Mouse (Mus musculus): ENCODE results near the gene Notum.

Gene Notum

DNA sequence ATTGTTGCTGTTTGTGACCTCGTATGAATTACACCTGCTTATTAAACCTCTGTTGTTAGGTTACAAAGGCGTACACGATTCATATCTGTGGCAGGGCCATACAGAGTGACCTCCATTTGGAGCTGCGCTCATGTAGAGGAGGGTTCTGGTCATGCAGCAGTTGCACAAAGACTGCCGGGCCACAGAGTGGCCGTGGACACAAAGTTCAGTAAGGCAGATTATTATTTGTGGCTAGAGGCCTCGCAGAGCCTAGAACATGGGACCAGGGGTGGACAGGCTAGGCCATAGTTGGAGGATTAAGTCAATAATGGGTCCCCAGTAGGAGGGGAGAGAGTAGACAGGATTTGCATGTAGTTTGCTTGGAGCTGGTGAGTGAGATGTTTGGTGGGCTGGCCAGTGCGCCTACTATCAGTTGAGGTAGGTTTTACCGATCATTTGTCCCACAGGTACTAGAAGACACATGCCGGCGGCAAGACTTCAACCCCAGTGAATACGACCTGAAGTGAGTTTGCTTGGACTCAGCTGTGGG lies 12.7 kb upstream of the Notum start:
- no peak for DNase-seq

DNA sequence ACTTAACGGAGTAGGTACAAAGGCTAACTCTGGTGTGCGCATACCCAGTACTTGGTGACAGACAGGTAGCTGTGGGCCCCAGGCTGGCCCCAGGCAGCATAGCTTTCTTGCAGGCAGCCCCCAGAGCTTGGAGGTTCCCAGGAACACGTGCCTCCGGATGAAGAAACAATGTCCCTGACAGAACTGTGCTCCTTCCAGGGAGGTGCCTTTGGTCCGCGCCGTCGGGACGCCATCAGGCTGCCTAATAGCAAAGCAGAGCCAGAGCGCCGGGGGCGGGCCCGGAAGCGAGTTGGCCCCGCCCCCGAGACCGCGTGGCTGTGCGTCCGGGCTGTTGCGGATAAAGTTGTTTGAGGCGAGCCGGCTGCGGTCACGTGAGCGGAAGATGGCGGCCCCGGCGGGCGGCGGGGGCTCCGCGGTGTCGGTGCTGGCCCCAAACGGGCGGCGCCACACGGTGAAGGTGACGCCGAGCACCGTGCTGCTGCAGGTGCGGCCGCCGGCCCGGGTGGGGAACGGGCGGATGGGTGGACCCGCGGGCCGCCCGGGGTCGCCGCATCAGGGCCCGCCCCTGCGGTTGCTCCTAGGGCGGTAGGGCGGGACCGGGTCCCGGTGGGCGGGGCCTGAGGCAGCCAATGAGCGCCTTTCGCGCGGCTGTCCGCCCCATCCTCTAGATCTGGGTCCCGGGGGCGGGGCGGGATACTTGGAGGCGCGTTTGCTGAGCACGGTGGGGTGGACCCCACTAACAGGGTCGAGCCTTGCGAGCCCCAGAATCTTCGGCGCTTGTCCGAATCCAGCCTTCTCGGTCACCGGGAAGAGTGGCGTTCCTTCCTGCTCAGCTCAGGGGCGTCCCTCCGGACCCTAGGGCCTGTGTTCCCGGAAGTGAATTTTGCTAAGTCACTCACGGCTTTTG lies 12.0 kb upstream of the Notum start, which contains the start of gene Aspscr1:
Gene Aspscr1, plus strand, starts transcription at position 287 of the 907 bp plus-strand sequence.
- peak; percentile 98 to 99 for DNase-seq

- peak in 1 of 2 experiments; percentile 25 for DNase-seq
Measured at GRCm38 (mm10) chr11:120666617-120667016, 5.6 kb upstream of the Notum start.

DNA sequence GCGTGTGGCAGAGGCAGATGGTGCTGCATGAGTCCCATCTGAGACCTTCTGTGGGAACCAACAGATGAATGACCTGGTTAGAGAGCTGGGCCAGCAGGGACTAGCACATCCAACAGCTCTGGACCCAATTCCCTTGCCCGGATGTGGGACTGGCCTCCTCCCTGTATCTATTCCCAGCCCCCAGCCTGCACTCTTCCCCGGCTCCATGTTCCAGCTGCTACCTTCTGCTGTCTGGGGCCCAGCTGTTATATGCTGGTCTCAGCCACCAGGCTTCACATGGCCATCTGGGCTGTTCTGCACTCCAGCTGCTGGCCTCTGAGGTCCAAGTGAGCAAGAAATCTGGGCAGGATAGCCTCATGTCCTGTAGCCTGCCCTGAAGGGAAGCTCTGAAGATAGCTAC lies 4.4 kb upstream of the Notum start:
- peak; percentile 70 to 72 for DNase-seq

- no peak for DNase-seq
Measured at GRCm38 (mm10) chr11:120663714-120664113, 2.7 kb upstream of the Notum start.

DNA sequence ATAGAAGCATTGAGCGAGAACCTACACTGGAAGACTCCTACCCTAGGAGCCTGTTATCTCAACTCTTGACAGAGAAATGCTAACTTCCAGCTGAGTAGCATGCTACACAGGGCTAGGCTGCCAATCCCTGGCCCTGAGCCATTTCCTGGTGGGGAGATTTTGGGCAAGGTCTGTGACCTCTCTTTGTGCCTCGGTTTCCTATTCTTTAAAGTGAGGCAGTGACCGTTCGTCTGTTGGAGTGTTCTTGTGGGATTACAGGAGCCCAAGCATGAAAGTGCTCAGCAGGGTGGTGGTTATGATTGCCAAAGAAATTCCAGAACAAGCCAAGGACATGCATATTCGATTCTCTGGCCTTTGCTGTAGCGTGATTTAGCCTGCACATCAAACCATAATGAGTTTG lies 1.8 kb upstream of the Notum start:
- no peak for DNase-seq

- DNase-seq, result peak; percentile 67 to 75
Measured at GRCm38 (mm10) chr11:120660301-120661075, 487 bp downstream of the Notum start.

DNA sequence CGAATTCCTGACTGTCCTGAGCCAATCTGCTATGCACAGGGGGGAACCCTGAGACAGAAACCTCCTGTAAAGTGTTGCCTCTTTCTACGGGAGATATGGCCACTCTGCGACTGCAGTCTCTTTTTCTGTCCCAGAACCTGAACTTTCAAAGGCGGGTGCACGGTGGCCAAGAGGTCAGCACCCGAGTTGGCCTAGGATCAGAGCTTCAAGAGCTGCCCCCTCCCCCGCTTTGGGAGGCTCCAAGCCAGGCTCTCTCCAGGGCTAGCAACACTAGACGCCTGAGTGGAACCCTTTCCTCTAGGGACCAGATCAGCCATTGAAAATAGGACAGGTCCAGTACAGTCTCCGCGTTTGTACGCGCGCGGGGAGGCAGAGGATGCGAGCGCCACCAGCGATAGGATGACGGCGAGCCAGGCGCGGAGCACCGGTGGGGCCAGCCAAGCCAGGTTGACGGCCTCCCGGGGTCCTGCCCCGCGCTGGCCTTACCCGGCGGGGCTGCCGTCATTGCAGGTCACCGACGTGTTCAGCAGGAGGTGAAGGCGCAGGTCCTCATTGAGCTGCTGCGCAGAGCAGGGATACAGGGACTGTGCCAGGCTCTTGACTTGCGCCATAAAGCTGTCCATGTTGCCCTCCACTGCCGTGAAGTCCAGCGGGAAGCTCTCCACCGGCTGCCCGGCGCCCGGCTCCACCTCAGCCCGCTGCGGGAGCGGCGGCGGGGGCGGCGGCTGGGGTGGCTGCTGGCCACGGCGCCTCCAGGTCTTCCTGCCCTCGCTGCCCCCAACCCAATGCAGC lies 1.3 kb downstream of the Notum start:
- DNase-seq, result peak; percentile 24 to 49

DNA sequence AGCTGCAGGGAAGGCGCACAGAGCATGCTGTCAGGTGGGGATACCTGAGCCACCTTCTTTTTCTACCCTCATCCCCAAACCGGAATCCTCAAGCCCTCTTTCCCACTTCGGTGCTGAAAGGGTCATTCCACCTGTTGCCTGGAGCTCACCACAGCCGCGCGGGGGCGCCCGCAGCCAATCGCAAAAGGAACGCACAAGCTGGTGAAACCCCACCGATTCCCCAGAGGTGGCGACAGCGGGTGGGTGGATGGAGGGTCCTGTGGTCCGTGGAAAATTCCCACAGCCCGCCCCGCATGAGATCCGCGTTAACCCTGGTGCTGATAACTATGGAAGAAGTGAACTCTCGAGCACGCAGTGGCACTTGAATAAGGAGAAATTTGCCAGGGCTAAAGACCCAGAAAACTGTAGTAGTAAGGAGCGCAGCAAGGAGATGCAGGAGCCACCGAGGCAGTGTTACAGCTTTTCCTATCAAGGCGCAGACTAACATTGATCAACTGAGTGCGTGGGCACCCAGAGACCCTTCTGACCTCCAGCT lies 2.0 kb downstream of the Notum start:
- DNase-seq, result peak; percentile 90 to 93

GRCm38 (mm10) chr11:120657301-120657700 lies 3.7 kb downstream of the Notum start:
- DNase-seq, result peak in 1 of 2 experiments; percentile 36

DNA sequence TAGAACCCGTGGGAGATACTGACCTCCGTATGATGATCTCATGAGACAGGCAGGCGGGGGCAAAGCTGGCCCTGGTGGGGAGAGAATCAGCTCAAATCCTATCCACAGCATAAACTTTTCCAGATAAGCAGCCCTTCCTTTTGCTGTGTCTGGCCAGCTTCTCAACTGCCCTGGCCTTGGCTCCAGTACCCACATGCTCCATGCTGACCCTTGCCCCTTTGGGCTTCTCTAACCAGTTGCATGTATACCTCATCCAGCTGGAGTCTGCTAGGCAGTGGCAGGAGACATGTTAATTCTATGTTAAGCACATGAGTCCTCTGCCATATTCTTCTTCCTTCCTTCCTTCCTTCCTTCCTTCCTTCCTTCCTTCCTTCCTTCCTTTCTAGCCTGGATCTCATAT lies 6.2 kb downstream of the Notum start:
- DNase-seq, result no peak

DNA sequence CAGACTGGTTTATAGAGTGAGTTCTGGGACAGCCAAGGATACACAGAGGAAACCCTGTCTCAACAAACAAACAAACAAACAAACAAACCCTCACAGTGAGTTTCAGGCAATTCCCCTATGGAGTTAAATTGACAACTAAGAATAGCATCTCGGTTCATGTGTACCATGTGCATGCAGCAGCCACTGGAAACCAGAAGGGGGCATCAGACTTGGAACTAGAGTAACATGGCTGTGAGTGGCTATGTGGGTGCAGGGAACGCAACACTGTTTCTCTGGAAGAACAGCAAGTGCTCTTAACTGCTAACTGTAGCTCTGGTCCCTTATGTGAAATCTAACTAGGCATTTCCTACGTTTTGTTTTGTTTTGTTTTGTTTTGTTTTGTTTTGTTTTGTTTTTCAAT lies 9.1 kb downstream of the Notum start:
- no peak for DNase-seq

DNA sequence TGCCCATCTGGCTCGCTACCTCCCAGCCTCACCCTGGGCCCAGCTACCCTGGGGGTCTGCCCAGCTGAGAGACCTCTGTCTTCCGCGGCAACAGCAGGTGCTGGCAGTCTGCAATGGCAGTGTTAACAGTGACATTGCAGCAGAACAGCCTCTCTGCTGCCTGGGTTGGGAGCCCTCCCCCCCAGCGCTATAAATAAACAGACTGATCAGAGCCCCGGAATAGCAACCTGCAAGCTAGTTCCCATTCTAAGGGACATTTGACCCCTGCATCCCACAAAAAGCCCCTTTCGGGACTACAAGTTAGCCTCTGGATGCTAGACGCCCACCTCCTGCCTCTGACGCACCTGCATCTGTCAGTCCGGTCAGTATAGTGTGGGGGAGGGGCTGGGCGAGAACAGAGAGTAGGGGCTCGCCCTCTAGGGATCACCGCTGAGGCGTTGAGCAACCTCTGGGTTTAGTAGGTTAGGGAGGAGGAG lies 12.9 kb downstream of the Notum start, which contains the start of gene Myadml2:
Gene Myadml2, minus strand, starts transcription at position 158 of the 476 bp plus-strand sequence.
- peak; percentile 51 to 54 for DNase-seq

- no peak for DNase-seq
Measured at GRCm38 (mm10) chr11:120647047-120647830, 13.7 kb downstream of the Notum start.

DNA sequence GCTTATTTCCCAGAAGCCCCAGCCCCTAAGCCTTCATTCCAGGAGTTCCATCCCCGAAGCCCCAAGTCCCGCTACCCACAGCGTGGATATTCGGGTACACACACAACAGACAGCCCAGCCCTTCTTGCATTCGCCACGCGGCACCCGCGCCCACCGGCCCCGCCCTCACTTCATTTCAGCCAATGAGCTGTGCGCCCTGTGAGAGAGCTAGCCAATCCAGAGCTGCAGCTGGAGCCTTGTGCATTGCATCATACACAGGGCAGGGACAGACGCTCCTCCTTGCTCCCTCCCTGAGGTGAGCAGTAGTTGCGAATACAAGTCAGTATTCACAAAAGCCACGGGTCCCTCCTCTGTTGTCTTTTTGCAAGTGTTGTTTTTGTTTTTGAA lies 17.4 kb downstream of the Notum start, which contains the start of gene Pycr1:
Gene Pycr1, minus strand, starts transcription at position 169 of the 387 bp plus-strand sequence.
- DNase-seq, result peak; percentile 93 to 96

GRCm38 (mm10) chr11:120642939-120643600 lies 17.9 kb downstream of the Notum start:
- no peak for DNase-seq

GRCm38 (mm10) chr11:120641869-120642268 lies 19.1 kb downstream of the Notum start:
- DNase-seq, result no peak

GRCm38 (mm10) chr11:120641255-120641654 lies 19.7 kb downstream of the Notum start:
- DNase-seq, result no peak

GRCm38 (mm10) chr11:120634810-120635209 lies 26.2 kb downstream of the Notum start:
- DNase-seq, result no peak

All from kidney, postnatal 4 days (tissue).